Mouse (Mus musculus) heart, postnatal 14 days (tissue): Measurements from ENCODE around the gene Itpk1. TPM values are rescaled to one million over a fixed set of nuclear protein-coding genes. Genes with fewer than 3 reads are reported as not detected.

Experiments
- DNase-seq, 2 experiments: peaks; one replicate each; pipeline ENCODE4 v3.0.0; 2021 to 2022
- intact Hi-C: fragments of 180-260 bp; cut with DNase I; formaldehyde crosslinking; loops from one replicate; pipeline ENCODE4 v1.15.1; 2025
- total RNA-seq, 2 experiments: library from RNA; stranded (reverse); gene quantifications; 2 replicates each; pipeline ENCODE4 v1.2.3; 2021

The Itpk1 gene
- total RNA-seq, 2 experiments from 2014 or later: 10.7 to 13.0 TPM

- DNase-seq: no peak
- intact Hi-C loops: no loop called here
These were observed 131.7 kb downstream of the Itpk1 start for GRCm38 (mm10) chr12:102573036-102573435.

- intact Hi-C loops: no loop called here
- DNase-seq: no peak
These were observed 133.1 kb downstream of the Itpk1 start for GRCm38 (mm10) chr12:102571666-102572065.

- no peak for DNase-seq
- intact Hi-C loops: no loop called here
These were observed 134.0 kb downstream of the Itpk1 start for GRCm38 (mm10) chr12:102570734-102571133.

GRCm38 (mm10) chr12:102570111-102570510, 134.6 kb downstream of the Itpk1 start:
- intact Hi-C loops: no loop called here
- no peak for DNase-seq

- no peak for DNase-seq
- intact Hi-C loops: no loop called here
These were observed 136.5 kb downstream of the Itpk1 start for GRCm38 (mm10) chr12:102568219-102568618.

GRCm38 (mm10) chr12:102566951-102567350, 137.8 kb downstream of the Itpk1 start:
- no peak for DNase-seq
- intact Hi-C loops: no loop called here

- intact Hi-C loops: no loop called here
These were observed 139.6 kb downstream of the Itpk1 start for GRCm38 (mm10) chr12:102565086-102565485.

GRCm38 (mm10) chr12:102557372-102557771, 147.4 kb downstream of the Itpk1 start:
- no peak for DNase-seq
- intact Hi-C loops: no loop called here

More at GRCm38 (mm10) chr12:102565086-102565485, 139.6 kb downstream of the Itpk1 start:
- DNase-seq: no peak

- intact Hi-C loops: no loop called here
- no peak for DNase-seq
These were observed 148.9 kb downstream of the Itpk1 start for GRCm38 (mm10) chr12:102555850-102556249.

GRCm38 (mm10) chr12:102554721-102555516, 149.8 kb downstream of the Itpk1 start, which contains the start of gene Chga:
Gene Chga (plus strand): TSS chr12:102554969.
- intact Hi-C loops: no loop called here

GRCm38 (mm10) chr12:102553705-102554275, 150.9 kb downstream of the Itpk1 start:
- intact Hi-C loops: no loop called here
- DNase-seq: no peak

More at GRCm38 (mm10) chr12:102554721-102555516, 149.8 kb downstream of the Itpk1 start, which contains the start of gene Chga:
- peak; percentile 77 to 87 for DNase-seq

- intact Hi-C loops: no loop called here
These were observed 152.7 kb downstream of the Itpk1 start for GRCm38 (mm10) chr12:102552001-102552400.

GRCm38 (mm10) chr12:102551186-102551585, 153.5 kb downstream of the Itpk1 start:
- intact Hi-C loops: no loop called here
- DNase-seq: no peak

More at GRCm38 (mm10) chr12:102552001-102552400, 152.7 kb downstream of the Itpk1 start:
- DNase-seq: no peak

GRCm38 (mm10) chr12:102550529-102550928, 154.2 kb downstream of the Itpk1 start:
- peak; percentile 83 to 88 for DNase-seq
- intact Hi-C loops: no loop called here

GRCm38 (mm10) chr12:102545122-102545521, 159.6 kb downstream of the Itpk1 start:
- DNase-seq: no peak
- intact Hi-C loops: no loop called here

- intact Hi-C loops: no loop called here
- no peak for DNase-seq
These were observed 163.6 kb downstream of the Itpk1 start for GRCm38 (mm10) chr12:102541168-102541567.

- intact Hi-C loops: no loop called here
- DNase-seq: no peak
These were observed 164.5 kb downstream of the Itpk1 start for GRCm38 (mm10) chr12:102540278-102540677.

- no peak for DNase-seq
- intact Hi-C loops: no loop called here
These were observed 168.9 kb downstream of the Itpk1 start for GRCm38 (mm10) chr12:102535796-102536195.

- intact Hi-C loops: no loop called here
- DNase-seq: no peak
These were observed 176.7 kb downstream of the Itpk1 start for GRCm38 (mm10) chr12:102527989-102528388.

GRCm38 (mm10) chr12:102524760-102525159, 180.0 kb downstream of the Itpk1 start:
- intact Hi-C loops: loop anchor here (5.0 kb wide), 1 partner anchor 208 kb away; no protein-coding TSS in a partner anchor
- peak; percentile 13 to 50 for DNase-seq

- intact Hi-C loops: loop anchor here (5.0 kb wide), 1 partner anchor 208 kb away; no protein-coding TSS in a partner anchor
- DNase-seq: no peak
These were observed 180.5 kb downstream of the Itpk1 start for GRCm38 (mm10) chr12:102524216-102524615.
